Mouse (Mus musculus): ENCODE results near the gene Gm21822.
"Not testable (repeated sequence)": the region's sequence is repeated elsewhere in the genome, so short reads cannot be mapped to it uniquely, and the experiment has no call there.

The Gm21822 gene

DNA sequence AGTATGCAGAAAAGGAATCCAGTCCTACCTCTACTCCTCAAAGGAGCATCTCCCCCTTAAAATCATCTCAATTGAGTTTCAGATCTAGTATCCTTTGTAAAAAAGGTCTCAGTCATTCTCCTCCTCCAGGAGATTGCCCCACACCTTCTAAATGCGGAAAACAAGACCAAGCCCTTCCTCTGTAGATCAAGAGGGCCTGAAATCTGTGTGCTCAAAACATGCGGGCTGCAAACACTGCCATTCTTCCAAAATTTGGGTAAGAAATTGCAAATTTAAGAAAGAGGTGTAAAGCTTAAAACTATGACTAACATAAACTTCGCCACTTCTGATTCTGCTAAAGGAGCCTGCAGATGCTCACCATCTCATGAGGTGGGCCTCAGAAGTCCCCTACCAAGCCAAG, at the start of gene Gm21822:
Gm21822 (plus strand) TSS at position 301 of the 400 bp plus-strand sequence.
- DNase-seq (ENCODE audit: low spot score), result not testable (repeated sequence)

Data from testis, postnatal 14 days (tissue).